Mouse (Mus musculus): ENCODE data around the gene Tagln. TPM values are rescaled to one million over a fixed set of nuclear protein-coding genes. Genes with fewer than 3 reads are reported as not detected.

The Tagln gene
- polyA plus RNA-seq, 1 experiment from 2014 or later, result 5.1 TPM

GRCm38 (mm10) chr9:45932571-45933415 is 3.1 kb downstream of the Tagln start:
- DNase-seq (ENCODE audit: low spot score) (no peak), ATAC-seq (ENCODE audit: insufficient number of reproducible peaks, low FRiP score, low TSS enrichment, low read depth) (no peak)
- 77% methylated on average over 11 of the region's 11 CpGs for WGBS

GRCm38 (mm10) chr9:45931958-45932357 is 3.9 kb downstream of the Tagln start:
- no peak for DNase-seq (ENCODE audit: low spot score)
- H3K36me3 ChIP-seq (ENCODE audit: control insufficient read depth, insufficient read depth, low read length), result peaks cover 11% of the 10 kb centered on the region; the same call in 1 of the 2 replicates
- no peak overlapping the region for H3K27ac ChIP-seq (replicated peaks; ENCODE audit: low read depth, low read length)

More at GRCm38 (mm10) chr9:45932571-45933415, 3.1 kb downstream of the Tagln start:
- Histone ChIP-seq H3K4me1 (ENCODE audit: control insufficient read depth, insufficient read depth, low read length) (peaks cover 4% of the 10 kb centered on the region; the same call in 1 of the 2 replicates), H3K27ac (replicated peaks; ENCODE audit: low read depth, low read length) (no peak overlapping the region), H3K4me3 (ENCODE audit: low read depth, low read length) (no peak overlapping the region), H3K27me3 (ENCODE audit: control insufficient read depth, insufficient read depth, low read length) (0 out of 2 replicates have a peak, but pooled peaks cover 3% of the 10 kb centered on the region), H3K4me2 (ENCODE audit: low read depth, severe bottlenecking) (no peak overlapping the region), H3K9me3 (ENCODE audit: control insufficient read depth, low read length) (no peaks in the 10 kb centered on the region), H3K36me3 (ENCODE audit: control insufficient read depth, insufficient read depth, low read length) (peaks cover 7% of the 10 kb centered on the region; the same call in 1 of the 2 replicates), H3K9ac (ENCODE audit: low read length) (no peak overlapping the region)

GRCm38 (mm10) chr9:45929285-45929684 is 6.6 kb downstream of the Tagln start:
- WGBS, result 86% methylated on average over 5 of the region's 5 CpGs
- H3K36me3 ChIP-seq (ENCODE audit: control insufficient read depth, insufficient read depth, low read length), result peaks cover 11% of the 10 kb centered on the region; the same call in 1 of the 2 replicates
- ATAC-seq (ENCODE audit: insufficient number of reproducible peaks, low FRiP score, low TSS enrichment, low read depth), result no peak

More at GRCm38 (mm10) chr9:45931958-45932357, 3.9 kb downstream of the Tagln start:
- Histone ChIP-seq H3K9ac (ENCODE audit: low read length) (no peak overlapping the region), H3K4me2 (ENCODE audit: low read depth, severe bottlenecking) (no peak overlapping the region), H3K9me3 (ENCODE audit: control insufficient read depth, low read length) (no peaks in the 10 kb centered on the region), H3K27me3 (ENCODE audit: control insufficient read depth, insufficient read depth, low read length) (0 out of 2 replicates have a peak, but pooled peaks cover 3% of the 10 kb centered on the region), H3K4me1 (ENCODE audit: control insufficient read depth, insufficient read depth, low read length) (peaks cover 4% of the 10 kb centered on the region; the same call in 1 of the 2 replicates), H3K4me3 (ENCODE audit: low read depth, low read length) (no peak overlapping the region)
- no peak for ATAC-seq (ENCODE audit: insufficient number of reproducible peaks, low FRiP score, low TSS enrichment, low read depth)
- 82% methylated on average over 1 of the region's 1 CpGs for WGBS

GRCm38 (mm10) chr9:45919895-45920294 is 16.0 kb downstream of the Tagln start:
- Histone ChIP-seq H3K4me3 (ENCODE audit: low read depth, low read length) (no peak overlapping the region), H3K9ac (ENCODE audit: low read length) (no peak overlapping the region), H3K4me2 (ENCODE audit: low read depth, severe bottlenecking) (no peak overlapping the region), H3K27me3 (ENCODE audit: control insufficient read depth, insufficient read depth, low read length) (no peaks in the 10 kb centered on the region), H3K4me1 (ENCODE audit: control insufficient read depth, insufficient read depth, low read length) (no peaks in the 10 kb centered on the region), H3K27ac (replicated peaks; ENCODE audit: low read depth, low read length) (no peak overlapping the region), H3K9me3 (ENCODE audit: control insufficient read depth, low read length) (no peaks in the 10 kb centered on the region), H3K36me3 (ENCODE audit: control insufficient read depth, insufficient read depth, low read length) (peaks cover 10% of the 10 kb centered on the region)
- 65% methylated on average over 1 of the region's 1 CpGs for WGBS
- ATAC-seq (ENCODE audit: insufficient number of reproducible peaks, low FRiP score, low TSS enrichment, low read depth) (no peak), DNase-seq (ENCODE audit: low spot score) (no peak)

More at GRCm38 (mm10) chr9:45929285-45929684, 6.6 kb downstream of the Tagln start:
- Histone ChIP-seq H3K4me3 (ENCODE audit: low read depth, low read length) (no peak overlapping the region), H3K9me3 (ENCODE audit: control insufficient read depth, low read length) (no peaks in the 10 kb centered on the region), H3K27me3 (ENCODE audit: control insufficient read depth, insufficient read depth, low read length) (no peaks in the 10 kb centered on the region), H3K9ac (ENCODE audit: low read length) (no peak overlapping the region), H3K27ac (replicated peaks; ENCODE audit: low read depth, low read length) (no peak overlapping the region), H3K4me1 (ENCODE audit: control insufficient read depth, insufficient read depth, low read length) (no peaks in the 10 kb centered on the region), H3K4me2 (ENCODE audit: low read depth, severe bottlenecking) (no peak overlapping the region)
- DNase-seq (ENCODE audit: low spot score), result no peak

GRCm38 (mm10) chr9:45917041-45917934 is 18.6 kb downstream of the Tagln start:
- 91% methylated on average over 5 of the region's 5 CpGs for WGBS
- Histone ChIP-seq H3K9ac (ENCODE audit: low read length) (no peak overlapping the region), H3K4me2 (ENCODE audit: low read depth, severe bottlenecking) (no peak overlapping the region), H3K27ac (replicated peaks; ENCODE audit: low read depth, low read length) (no peak overlapping the region), H3K4me1 (ENCODE audit: control insufficient read depth, insufficient read depth, low read length) (no peaks in the 10 kb centered on the region), H3K36me3 (ENCODE audit: control insufficient read depth, insufficient read depth, low read length) (peaks cover 17% of the 10 kb centered on the region), H3K4me3 (ENCODE audit: low read depth, low read length) (no peak overlapping the region), H3K9me3 (ENCODE audit: control insufficient read depth, low read length) (no peaks in the 10 kb centered on the region), H3K27me3 (ENCODE audit: control insufficient read depth, insufficient read depth, low read length) (no peaks in the 10 kb centered on the region)
- ATAC-seq (ENCODE audit: insufficient number of reproducible peaks, low FRiP score, low TSS enrichment, low read depth) (no peak), DNase-seq (ENCODE audit: low spot score) (no peak)

GRCm38 (mm10) chr9:45915659-45916058 is 20.2 kb downstream of the Tagln start:
- H3K27ac ChIP-seq (replicated peaks; ENCODE audit: low read depth, low read length), result no peak overlapping the region
- DNase-seq (ENCODE audit: low spot score), result no peak
- peaks cover 17% of the 10 kb centered on the region for H3K36me3 ChIP-seq (ENCODE audit: control insufficient read depth, insufficient read depth, low read length)
- no peaks in the 10 kb centered on the region for H3K4me1 ChIP-seq (ENCODE audit: control insufficient read depth, insufficient read depth, low read length)
- H3K9me3 ChIP-seq (ENCODE audit: control insufficient read depth, low read length), result no peaks in the 10 kb centered on the region
- WGBS, result 97% methylated on average over 2 of the region's 2 CpGs
- H3K4me2 ChIP-seq (ENCODE audit: low read depth, severe bottlenecking), result no peak overlapping the region
- H3K9ac ChIP-seq (ENCODE audit: low read length), result no peak overlapping the region
- H3K27me3 ChIP-seq (ENCODE audit: control insufficient read depth, insufficient read depth, low read length), result no peaks in the 10 kb centered on the region
- no peak for ATAC-seq (ENCODE audit: insufficient number of reproducible peaks, low FRiP score, low TSS enrichment, low read depth)
- no peak overlapping the region for H3K4me3 ChIP-seq (ENCODE audit: low read depth, low read length)

- H3K4me2 ChIP-seq (ENCODE audit: low read depth, severe bottlenecking), result no peak overlapping the region
- no peaks in the 10 kb centered on the region for H3K27me3 ChIP-seq (ENCODE audit: control insufficient read depth, insufficient read depth, low read length)
- peaks cover 5% of the 10 kb centered on the region; the same call in 1 of the 2 replicates for H3K4me1 ChIP-seq (ENCODE audit: control insufficient read depth, insufficient read depth, low read length)
- H3K36me3 ChIP-seq (ENCODE audit: control insufficient read depth, insufficient read depth, low read length), result peaks cover 19% of the 10 kb centered on the region
- DNase-seq (ENCODE audit: low spot score) (peak; percentile 52), ATAC-seq (ENCODE audit: insufficient number of reproducible peaks, low FRiP score, low TSS enrichment, low read depth) (no peak)
- H3K9me3 ChIP-seq (ENCODE audit: control insufficient read depth, low read length), result no peaks in the 10 kb centered on the region
- no peak overlapping the region for H3K27ac ChIP-seq (replicated peaks; ENCODE audit: low read depth, low read length)
- no peak overlapping the region for H3K9ac ChIP-seq (ENCODE audit: low read length)
- H3K4me3 ChIP-seq (ENCODE audit: low read depth, low read length), result no peak overlapping the region
- 64% methylated on average over 1 of the region's 1 CpGs for WGBS
Measured at GRCm38 (mm10) chr9:45911673-45912072, 24.2 kb downstream of the Tagln start.

- Histone ChIP-seq H3K9ac (ENCODE audit: low read length) (no peak overlapping the region), H3K9me3 (ENCODE audit: control insufficient read depth, low read length) (no peaks in the 10 kb centered on the region), H3K4me1 (ENCODE audit: control insufficient read depth, insufficient read depth, low read length) (peaks cover 5% of the 10 kb centered on the region; the same call in 1 of the 2 replicates), H3K4me2 (ENCODE audit: low read depth, severe bottlenecking) (no peak overlapping the region), H3K4me3 (ENCODE audit: low read depth, low read length) (no peak overlapping the region), H3K36me3 (ENCODE audit: control insufficient read depth, insufficient read depth, low read length) (peaks cover 18% of the 10 kb centered on the region), H3K27me3 (ENCODE audit: control insufficient read depth, insufficient read depth, low read length) (no peaks in the 10 kb centered on the region), H3K27ac (replicated peaks; ENCODE audit: low read depth, low read length) (no peak overlapping the region)
- ATAC-seq (ENCODE audit: insufficient number of reproducible peaks, low FRiP score, low TSS enrichment, low read depth), result no peak
- DNase-seq (ENCODE audit: low spot score), result no peak
- 94% methylated on average over 3 of the region's 3 CpGs for WGBS
Measured at GRCm38 (mm10) chr9:45910995-45911394, 24.9 kb downstream of the Tagln start.

All from limb, embryonic 11.5 days (tissue).